Mouse (Mus musculus): ENCODE data around the gene Fam169b.
"Not testable (repeated sequence)": the region's sequence is repeated elsewhere in the genome, so short reads cannot be mapped to it uniquely, and the experiment has no call there.

Gene Fam169b

GRCm38 (mm10) chr7:68285851-68286298, 12.2 kb downstream of the Fam169b start:
- no peak for DNase-seq (ENCODE audit: low spot score in 2 of 2)

- no peak for DNase-seq (ENCODE audit: low spot score in 2 of 2)
Measured at GRCm38 (mm10) chr7:68286526-68287481, 13.2 kb downstream of the Fam169b start.

DNA sequence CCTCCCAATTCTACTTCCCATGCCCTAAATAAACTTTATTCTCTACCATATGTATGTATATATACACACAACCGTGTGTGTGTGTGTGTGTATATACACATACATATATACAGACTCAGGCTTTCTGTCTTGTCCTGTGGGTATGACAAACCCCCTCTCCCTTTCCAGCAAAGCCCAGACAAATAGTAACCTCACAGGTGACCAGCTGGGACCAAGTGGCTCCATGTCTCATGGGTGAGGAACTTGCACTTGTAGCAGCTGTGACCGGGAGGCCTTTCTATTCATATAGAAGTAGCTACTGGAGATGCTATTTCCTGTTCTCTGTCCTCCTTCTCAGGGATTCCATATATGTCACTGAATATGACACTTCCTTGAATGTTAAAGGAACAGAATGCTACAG, 13.9 kb downstream of the Fam169b start:
- DNase-seq (ENCODE audit: low spot score in 2 of 2) = no peak

GRCm38 (mm10) chr7:68288000-68288399, 14.4 kb downstream of the Fam169b start:
- DNase-seq (ENCODE audit: low spot score in 2 of 2) = not testable (repeated sequence)

GRCm38 (mm10) chr7:68289081-68289480, 15.4 kb downstream of the Fam169b start:
- no peak for DNase-seq (ENCODE audit: low spot score in 2 of 2)

DNA sequence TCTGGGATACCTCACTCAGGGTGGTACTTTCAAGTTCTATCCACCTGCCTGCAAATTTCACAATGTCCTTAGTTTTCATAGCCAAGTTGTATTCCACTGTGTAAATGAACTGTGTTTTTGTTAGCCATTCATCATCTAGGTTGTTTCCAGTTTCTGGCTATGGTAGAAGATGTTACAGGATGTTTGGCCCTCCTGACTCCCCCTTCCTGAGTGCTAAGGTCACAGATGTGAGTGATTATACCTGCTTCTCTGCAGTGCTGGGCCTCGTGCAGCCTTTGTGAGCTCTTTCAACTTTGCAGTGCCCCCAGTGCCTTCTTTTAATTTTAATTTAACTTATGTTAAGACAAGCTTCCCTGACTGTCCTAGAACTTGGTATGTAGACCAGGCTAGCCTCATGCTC, 18.0 kb downstream of the Fam169b start:
- DNase-seq (ENCODE audit: low spot score in 2 of 2) = no peak

- no peak for DNase-seq (ENCODE audit: low spot score in 2 of 2)
Measured at GRCm38 (mm10) chr7:68293997-68294789, 20.6 kb downstream of the Fam169b start.

DNA sequence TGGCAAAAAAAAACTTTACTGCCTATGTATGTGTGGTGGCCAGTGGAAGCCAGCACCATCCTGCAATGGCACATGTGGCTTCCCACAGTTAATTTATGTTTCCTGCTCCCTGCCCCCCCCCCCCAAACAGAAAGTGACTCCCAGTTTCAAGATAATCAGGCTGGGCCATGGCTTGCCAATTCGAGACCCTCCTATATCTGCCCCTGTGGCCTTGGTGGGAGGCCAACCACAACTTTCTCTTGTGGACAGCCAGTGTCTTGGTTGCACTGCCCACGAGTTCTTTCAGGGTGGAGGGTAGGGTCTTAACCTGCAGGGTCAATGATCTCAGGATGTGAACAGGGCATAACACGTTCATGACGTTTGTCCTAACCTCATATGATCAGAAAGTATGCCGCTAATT, 22.8 kb downstream of the Fam169b start:
- no peak for DNase-seq (ENCODE audit: low spot score in 2 of 2)

GRCm38 (mm10) chr7:68298381-68299076, 24.9 kb downstream of the Fam169b start:
- peak; percentile 46 to 65 for DNase-seq (ENCODE audit: low spot score in 2 of 2)

- no peak for DNase-seq (ENCODE audit: low spot score in 2 of 2)
Measured at GRCm38 (mm10) chr7:68301160-68301559, 27.5 kb downstream of the Fam169b start.

- DNase-seq (ENCODE audit: low spot score in 2 of 2) = peak; percentile 69 to 81
Measured at GRCm38 (mm10) chr7:68302586-68303433, 29.2 kb downstream of the Fam169b start.

DNA sequence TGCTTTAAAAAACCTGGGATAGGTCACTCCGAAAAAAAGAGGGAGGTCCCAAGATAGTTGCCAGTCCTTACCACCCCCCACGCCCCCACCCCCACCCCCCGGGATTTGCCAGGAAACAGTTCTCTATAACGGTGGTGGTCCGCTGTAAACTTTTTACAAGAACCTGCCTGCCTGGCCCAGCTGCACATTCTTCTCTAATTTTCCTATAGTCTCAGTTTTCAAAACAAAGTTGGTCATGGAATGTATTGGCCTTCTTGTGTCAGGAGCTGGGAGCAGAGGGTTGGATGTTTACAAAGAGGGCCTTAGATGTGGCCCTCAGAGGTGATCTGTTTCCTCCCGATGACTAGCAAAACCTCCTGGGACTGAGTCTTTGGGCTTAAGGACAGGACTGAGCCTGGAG, 30.0 kb downstream of the Fam169b start:
- DNase-seq (ENCODE audit: low spot score in 2 of 2) = no peak

DNA sequence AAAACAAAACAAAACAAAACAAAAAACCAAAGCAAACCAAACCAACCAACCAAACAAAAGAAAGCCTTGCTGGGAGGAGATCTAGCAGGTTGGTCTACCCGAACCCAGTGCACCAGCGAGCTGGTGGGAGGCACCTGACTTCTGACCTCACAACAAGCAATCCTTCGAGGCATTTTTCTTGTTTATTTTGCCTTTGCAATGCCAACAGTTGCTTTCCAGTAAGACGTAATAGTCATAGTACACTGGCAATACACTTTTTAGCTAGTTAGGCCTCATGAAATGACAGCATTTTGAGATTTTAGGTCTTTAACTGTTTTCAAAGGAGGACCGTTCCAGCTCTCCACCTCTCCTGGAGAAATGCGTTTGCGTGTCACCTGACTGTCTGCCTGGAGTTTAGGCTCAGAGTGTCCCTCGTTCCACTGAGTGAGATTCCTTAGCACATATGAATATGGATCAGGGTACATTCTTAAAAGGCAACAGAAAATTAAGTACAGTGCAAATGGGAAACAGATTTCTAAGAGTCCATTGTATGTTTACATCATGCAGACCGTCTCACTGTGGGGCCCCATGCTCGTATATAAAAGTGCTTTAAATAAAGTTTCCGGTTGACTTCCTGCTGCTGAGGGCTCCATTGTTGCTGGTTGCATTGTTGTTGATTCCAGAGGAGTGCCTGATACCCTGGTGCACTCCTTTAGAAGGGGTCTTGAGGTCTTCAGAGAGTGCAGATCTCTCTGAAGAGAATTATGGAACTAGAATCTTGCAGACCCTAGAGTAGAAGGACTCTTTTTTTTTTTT, 32.3 kb downstream of the Fam169b start:
- DNase-seq (ENCODE audit: low spot score in 2 of 2) = no peak

- no peak for DNase-seq (ENCODE audit: low spot score in 2 of 2)
Measured at GRCm38 (mm10) chr7:68306756-68307155, 33.1 kb downstream of the Fam169b start.

- DNase-seq (ENCODE audit: low spot score in 2 of 2) = no peak
Measured at GRCm38 (mm10) chr7:68311469-68311868, 37.8 kb downstream of the Fam169b start.

- no peak for DNase-seq (ENCODE audit: low spot score in 2 of 2)
Measured at GRCm38 (mm10) chr7:68312395-68312794, 38.8 kb downstream of the Fam169b start.

DNA sequence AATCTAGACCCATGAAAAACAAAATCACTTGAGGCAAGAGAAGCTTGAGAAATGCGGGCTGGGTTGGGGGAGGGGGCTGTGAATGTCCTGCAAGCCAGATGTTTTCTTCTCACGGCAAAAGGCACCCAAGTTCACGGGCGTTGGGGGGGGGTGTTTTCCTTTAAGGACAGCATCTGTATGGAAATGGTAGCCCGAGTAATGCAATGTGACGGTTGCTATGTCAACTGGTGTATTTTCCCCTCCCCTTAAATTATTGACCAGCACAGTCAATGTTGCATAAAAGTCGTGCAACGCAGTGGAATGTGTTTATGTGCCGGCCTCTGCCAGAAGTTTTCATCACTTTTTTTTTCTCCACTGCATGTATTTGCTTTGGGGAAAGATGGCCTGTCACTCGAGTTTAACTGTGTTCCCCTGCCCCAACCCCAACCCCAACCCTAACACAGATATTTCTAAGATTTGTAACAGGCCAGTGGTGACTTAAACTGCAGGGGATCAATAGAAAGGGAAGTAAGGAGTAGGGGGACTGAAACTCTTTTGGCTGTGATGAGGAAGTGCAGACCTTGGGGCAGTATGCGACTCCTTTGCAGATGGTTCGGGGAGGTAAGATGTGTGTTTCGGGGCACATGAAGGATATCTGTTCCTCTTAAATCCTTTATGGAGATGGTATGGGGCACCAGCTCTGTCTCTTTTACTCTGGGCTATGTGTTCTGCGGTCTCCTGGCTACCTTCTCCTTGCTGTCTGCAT, 39.6 kb downstream of the Fam169b start:
- DNase-seq (ENCODE audit: low spot score in 2 of 2) = no peak

DNA sequence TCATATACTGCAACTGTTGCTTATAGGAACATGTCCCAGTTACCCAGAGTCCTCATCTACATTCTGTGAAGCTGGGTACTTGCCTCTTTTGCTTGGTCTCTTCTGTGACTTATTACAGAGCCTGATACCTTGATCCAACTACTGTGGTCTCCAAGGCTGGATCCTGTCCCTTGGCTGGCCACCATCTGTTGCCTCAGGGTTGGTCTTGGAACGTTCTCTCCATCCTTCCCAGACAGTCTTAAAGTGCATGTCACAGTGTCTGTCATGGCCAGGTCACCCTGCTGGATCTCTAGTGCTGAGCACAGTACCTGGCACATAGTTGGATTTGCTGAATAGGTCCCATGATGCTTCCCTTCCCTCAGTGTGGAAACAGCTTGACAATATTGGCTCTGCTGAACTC, 40.6 kb downstream of the Fam169b start:
- no peak for DNase-seq (ENCODE audit: low spot score in 2 of 2)

DNA sequence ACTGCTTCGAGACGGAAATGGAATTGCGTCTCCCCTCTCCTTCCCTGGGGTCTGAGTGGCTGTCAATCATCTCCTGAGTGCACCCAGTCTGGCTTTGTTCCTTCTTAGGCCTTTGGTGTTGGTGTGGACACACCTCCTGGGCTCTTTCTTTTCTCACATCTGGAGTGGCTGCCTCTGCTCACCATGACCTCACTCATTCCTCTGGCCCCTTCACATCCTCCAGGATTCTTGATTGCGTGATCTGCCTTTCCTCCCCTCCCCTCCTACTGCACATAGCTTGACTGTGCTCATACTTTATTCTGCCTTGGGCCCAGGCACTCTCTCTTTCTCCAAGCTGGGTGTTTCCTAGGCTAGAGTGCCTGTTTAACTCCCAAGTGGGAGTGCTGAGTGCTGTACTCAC, 41.4 kb downstream of the Fam169b start:
- no peak for DNase-seq (ENCODE audit: low spot score in 2 of 2)
